Mouse (Mus musculus) midbrain, embryonic 16.5 days (tissue): ENCODE results near the gene Yeats2. TPM values are rescaled to one million over a fixed set of nuclear protein-coding genes. Genes with fewer than 3 reads are reported as not detected.
"Not testable (repeated sequence)": the region's sequence is repeated elsewhere in the genome, so short reads cannot be mapped to it uniquely, and the experiment has no call there.

Experiments
- ATAC-seq: fragments of 200-750 bp; cut with Nextera tagmentation; 2 replicates; pipeline ENCODE4 v1.8.0; 2017; ENCODE audit warnings: moderate TSS enrichment
- H3K27ac ChIP-seq: fragments of 300-500 bp; sonication (generic); 2 replicates; pipeline ENCODE4 v1.5.1; 2014; ENCODE audit warnings: mild to moderate bottlenecking, low read length, mixed read lengths
- H3K27me3 ChIP-seq: fragments of 300-500 bp; sonication (generic); 2 replicates; pipeline ENCODE4 v1.6.1; 2014; ENCODE audit warnings: low read depth, low read length, mixed read lengths; ENCODE audit not compliant: control insufficient read depth, insufficient read depth
- H3K36me3 ChIP-seq: fragments of 300-500 bp; sonication (generic); 2 replicates; pipeline ENCODE4 v1.6.1; 2014; ENCODE audit warnings: mild to moderate bottlenecking, low read length, moderate library complexity, mixed read lengths; ENCODE audit not compliant: control insufficient read depth, insufficient read depth
- H3K4me1 ChIP-seq: fragments of 300-500 bp; sonication (generic); 2 replicates; pipeline ENCODE4 v1.6.1; 2014; ENCODE audit warnings: mild to moderate bottlenecking, low read length, mixed read lengths; ENCODE audit not compliant: control insufficient read depth, insufficient read depth
- H3K4me2 ChIP-seq: fragments of 300-500 bp; sonication (generic); 2 replicates; pipeline ENCODE4 v1.6.1; 2014; ENCODE audit warnings: mild to moderate bottlenecking, low read length, mixed read lengths
- H3K4me3 ChIP-seq: fragments of 300-500 bp; sonication (generic); 2 replicates; pipeline ENCODE4 v1.5.1; 2014; ENCODE audit warnings: low read depth, mild to moderate bottlenecking, low read length, moderate library complexity, mixed read lengths
- H3K9ac ChIP-seq: fragments of 300-500 bp; sonication (generic); 2 replicates; pipeline ENCODE4 v1.6.1; 2014; ENCODE audit warnings: low read depth, low read length, mixed read lengths
- H3K9me3 ChIP-seq: fragments of 300-500 bp; sonication (generic); replicated peaks from 2 replicates; pipeline ENCODE4 v1.6.1; 2014; ENCODE audit warnings: mild to moderate bottlenecking, low read length, mixed read lengths; ENCODE audit not compliant: control insufficient read depth, poor library complexity, severe bottlenecking
- WGBS: fragments of 180-500 bp; shearing (Covaris S2); extraction: QIAGEN DNeasy Blood & Tissue Kit; methylation state at CpG from one replicate; pipeline ENCODE4 v1.1.7; 2014; 5-methylcytosine and 5-hydroxymethylcytosine counted together
- polyA plus RNA-seq: library from polyadenylated mRNA; unstranded; fragments of >200 nt; fragmentation: Nextera tagmentation; extraction: Ambion mirVana; gene quantifications from 2 replicates; pipeline ENCODE4 v1.2.1, GENCODE M21; 2015

The Yeats2 gene
- polyA plus RNA-seq, 1 experiment from 2014 or later = 18.6 TPM

GRCm38 (mm10) chr16:20112649-20113048 is 28.2 kb upstream of the Yeats2 start:
- no peaks in the 10 kb centered on the region for H3K9me3 ChIP-seq
- H3K27ac ChIP-seq = no peak overlapping the region
- H3K9ac ChIP-seq = no peak overlapping the region
- H3K4me3 ChIP-seq = no peak overlapping the region
- peaks cover 14% of the 10 kb centered on the region for H3K4me1 ChIP-seq
- no peaks in the 10 kb centered on the region for H3K27me3 ChIP-seq
- H3K36me3 ChIP-seq = peaks cover 25% of the 10 kb centered on the region
- 74% methylated on average over 2 of the region's 2 CpGs for WGBS
- ATAC-seq = no peak
- no peak overlapping the region for H3K4me2 ChIP-seq

DNA sequence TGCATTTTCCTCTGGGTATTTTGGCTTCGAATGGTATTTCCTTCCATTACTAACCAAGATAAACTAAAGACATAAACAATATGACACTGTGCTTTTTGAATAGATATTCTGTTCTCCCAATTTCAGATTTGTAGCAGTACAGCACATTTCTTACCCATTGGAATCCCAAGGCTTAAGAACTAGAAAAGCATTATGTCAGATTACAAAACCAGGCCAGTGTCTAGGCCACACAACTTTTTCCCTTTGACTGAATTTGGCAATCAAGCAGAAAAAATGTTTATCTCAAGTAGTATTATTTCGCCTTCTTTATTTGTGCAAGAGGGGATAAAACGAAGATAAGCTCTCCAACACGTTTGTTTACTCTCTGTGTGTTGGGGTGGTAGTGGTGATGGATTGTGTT is 24.8 kb upstream of the Yeats2 start:
- ATAC-seq = no peak
- no peak overlapping the region for H3K9ac ChIP-seq
- 78% methylated on average over 4 of the region's 4 CpGs for WGBS
- no peak overlapping the region for H3K27ac ChIP-seq
- no peaks in the 10 kb centered on the region for H3K27me3 ChIP-seq
- H3K4me2 ChIP-seq = no peak overlapping the region
- H3K4me1 ChIP-seq = peaks cover 9% of the 10 kb centered on the region
- no peak overlapping the region for H3K4me3 ChIP-seq
- no peaks in the 10 kb centered on the region for H3K9me3 ChIP-seq
- peaks cover 24% of the 10 kb centered on the region for H3K36me3 ChIP-seq

- H3K4me1 ChIP-seq, H3K27me3 ChIP-seq, ATAC-seq, H3K9ac ChIP-seq, H3K4me2 ChIP-seq, H3K9me3 ChIP-seq, H3K4me3 ChIP-seq, H3K27ac ChIP-seq: not testable (repeated sequence)
- peaks cover 35% of the 10 kb centered on the region for H3K36me3 ChIP-seq
- WGBS = 88% methylated on average over 10 of the region's 10 CpGs
Measured at GRCm38 (mm10) chr16:20126319-20126883, 14.5 kb upstream of the Yeats2 start.

- Histone ChIP-seq H3K9me3 (no peaks in the 10 kb centered on the region), H3K9ac (no peak overlapping the region), H3K4me2 (no peak overlapping the region), H3K27me3 (no peaks in the 10 kb centered on the region), H3K27ac (no peak overlapping the region), H3K4me3 (no peak overlapping the region), H3K4me1 (no peaks in the 10 kb centered on the region), H3K36me3 (peaks cover 11% of the 10 kb centered on the region; the same call in 1 of the 2 replicates)
- peak; percentile 78; the same call in 1 of the 2 replicates for ATAC-seq
- WGBS = 19% methylated on average over 2 of the region's 2 CpGs
Measured at GRCm38 (mm10) chr16:20130397-20130796, 10.5 kb upstream of the Yeats2 start.

DNA sequence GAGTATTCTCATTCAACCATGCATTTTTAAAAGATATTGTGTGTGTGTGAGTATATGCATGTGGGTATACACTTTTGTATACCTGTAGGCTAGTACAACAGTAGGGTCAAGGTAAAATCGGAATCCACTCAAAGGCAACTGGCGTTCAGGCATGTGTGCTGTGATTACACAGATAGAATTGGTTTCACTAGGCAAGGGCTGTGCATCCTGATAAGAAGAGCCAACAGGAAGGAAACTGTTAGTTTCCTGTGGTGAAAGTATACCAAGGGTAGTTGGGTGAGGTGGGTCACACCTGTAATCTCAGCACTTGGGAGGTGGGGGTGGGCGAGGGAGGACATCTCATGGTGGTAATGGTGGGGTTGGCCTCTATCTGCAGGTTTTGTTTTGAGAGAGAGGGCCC is 3.7 kb downstream of the Yeats2 start:
- no peaks in the 10 kb centered on the region for H3K9me3 ChIP-seq
- H3K4me3 ChIP-seq = no peak overlapping the region
- no peak overlapping the region for H3K27ac ChIP-seq
- H3K9ac ChIP-seq = no peak overlapping the region
- WGBS = 99% methylated on average over 3 of the region's 3 CpGs
- H3K4me1 ChIP-seq = peaks cover 14% of the 10 kb centered on the region
- no peaks in the 10 kb centered on the region for H3K36me3 ChIP-seq
- H3K27me3 ChIP-seq = no peaks in the 10 kb centered on the region
- no peak overlapping the region for H3K4me2 ChIP-seq
- no peak for ATAC-seq

DNA sequence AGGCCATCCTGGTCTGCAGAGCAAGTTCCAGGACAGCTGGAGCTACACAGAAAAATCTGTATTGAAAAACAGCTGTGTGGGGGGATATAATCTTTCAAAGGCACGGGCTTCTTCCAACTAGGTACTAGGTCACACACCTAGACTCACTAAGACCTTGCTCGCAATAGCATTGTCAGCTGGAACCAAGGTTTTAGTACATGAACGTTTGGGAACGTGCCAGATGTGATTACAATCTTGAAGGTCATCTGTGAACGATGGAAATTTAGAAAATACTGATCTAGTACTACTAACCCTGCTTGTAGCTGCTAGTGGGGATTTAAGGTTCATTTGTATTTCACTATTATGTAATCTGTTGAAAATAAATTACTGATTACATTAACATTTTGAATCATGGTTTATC is 11.1 kb downstream of the Yeats2 start:
- H3K4me2 ChIP-seq = no peak overlapping the region
- no peaks in the 10 kb centered on the region for H3K4me1 ChIP-seq
- no peak overlapping the region for H3K4me3 ChIP-seq
- H3K9me3 ChIP-seq = no peaks in the 10 kb centered on the region
- no peak overlapping the region for H3K9ac ChIP-seq
- WGBS = 88% methylated on average over 5 of the region's 5 CpGs
- H3K27me3 ChIP-seq = no peaks in the 10 kb centered on the region
- ATAC-seq = no peak
- no peak overlapping the region for H3K27ac ChIP-seq
- H3K36me3 ChIP-seq = peaks cover 9% of the 10 kb centered on the region

DNA sequence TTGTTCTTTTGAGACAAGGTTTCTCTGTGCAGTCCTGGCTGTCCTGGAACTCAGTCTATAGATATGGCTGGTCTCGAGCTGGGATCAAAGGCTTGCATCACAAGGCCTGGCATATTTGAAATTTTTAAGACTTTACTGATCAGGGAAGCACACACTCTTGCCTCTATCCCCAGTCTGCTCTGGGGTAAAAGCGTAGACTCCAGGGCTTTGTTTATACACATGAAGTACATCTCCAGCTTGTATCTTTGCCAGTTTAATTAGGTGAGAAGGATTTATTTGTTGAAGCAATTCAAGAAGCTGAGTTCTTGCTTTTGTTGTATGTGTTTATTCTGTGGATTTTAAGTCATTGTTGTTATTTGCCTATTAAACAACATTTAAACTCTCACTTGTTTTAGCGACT is 12.9 kb downstream of the Yeats2 start:
- no peaks in the 10 kb centered on the region for H3K27me3 ChIP-seq
- 67% methylated on average over 3 of the region's 3 CpGs for WGBS
- H3K36me3 ChIP-seq = peaks cover 14% of the 10 kb centered on the region
- H3K9me3 ChIP-seq = no peaks in the 10 kb centered on the region
- no peak overlapping the region for H3K4me3 ChIP-seq
- H3K9ac ChIP-seq = no peak overlapping the region
- ATAC-seq = no peak
- no peaks in the 10 kb centered on the region for H3K4me1 ChIP-seq
- H3K27ac ChIP-seq = no peak overlapping the region
- H3K4me2 ChIP-seq = no peak overlapping the region

- no peak overlapping the region for H3K4me3 ChIP-seq
- no peak overlapping the region for H3K9ac ChIP-seq
- no peaks in the 10 kb centered on the region for H3K27me3 ChIP-seq
- no peaks in the 10 kb centered on the region for H3K4me1 ChIP-seq
- 84% methylated on average over 2 of the region's 2 CpGs for WGBS
- H3K9me3 ChIP-seq = no peaks in the 10 kb centered on the region
- H3K36me3 ChIP-seq = peaks cover 45% of the 10 kb centered on the region
- no peak overlapping the region for H3K4me2 ChIP-seq
- no peak overlapping the region for H3K27ac ChIP-seq
- no peak for ATAC-seq
Measured at GRCm38 (mm10) chr16:20160130-20160529, 19.3 kb downstream of the Yeats2 start.

GRCm38 (mm10) chr16:20169071-20169470 is 28.2 kb downstream of the Yeats2 start:
- Histone ChIP-seq H3K4me3 (no peak overlapping the region), H3K9ac (no peak overlapping the region), H3K4me1 (no peaks in the 10 kb centered on the region), H3K36me3 (peaks cover 23% of the 10 kb centered on the region), H3K4me2 (no peak overlapping the region), H3K9me3 (0 out of 2 replicates have a peak, but pooled peaks cover 2% of the 10 kb centered on the region), H3K27me3 (no peaks in the 10 kb centered on the region), H3K27ac (no peak overlapping the region)
- WGBS = 78% methylated on average over 3 of the region's 3 CpGs
- no peak for ATAC-seq
